ENCODE assay signal across 26 mouse cellular contexts in the genomic region with DNA sequence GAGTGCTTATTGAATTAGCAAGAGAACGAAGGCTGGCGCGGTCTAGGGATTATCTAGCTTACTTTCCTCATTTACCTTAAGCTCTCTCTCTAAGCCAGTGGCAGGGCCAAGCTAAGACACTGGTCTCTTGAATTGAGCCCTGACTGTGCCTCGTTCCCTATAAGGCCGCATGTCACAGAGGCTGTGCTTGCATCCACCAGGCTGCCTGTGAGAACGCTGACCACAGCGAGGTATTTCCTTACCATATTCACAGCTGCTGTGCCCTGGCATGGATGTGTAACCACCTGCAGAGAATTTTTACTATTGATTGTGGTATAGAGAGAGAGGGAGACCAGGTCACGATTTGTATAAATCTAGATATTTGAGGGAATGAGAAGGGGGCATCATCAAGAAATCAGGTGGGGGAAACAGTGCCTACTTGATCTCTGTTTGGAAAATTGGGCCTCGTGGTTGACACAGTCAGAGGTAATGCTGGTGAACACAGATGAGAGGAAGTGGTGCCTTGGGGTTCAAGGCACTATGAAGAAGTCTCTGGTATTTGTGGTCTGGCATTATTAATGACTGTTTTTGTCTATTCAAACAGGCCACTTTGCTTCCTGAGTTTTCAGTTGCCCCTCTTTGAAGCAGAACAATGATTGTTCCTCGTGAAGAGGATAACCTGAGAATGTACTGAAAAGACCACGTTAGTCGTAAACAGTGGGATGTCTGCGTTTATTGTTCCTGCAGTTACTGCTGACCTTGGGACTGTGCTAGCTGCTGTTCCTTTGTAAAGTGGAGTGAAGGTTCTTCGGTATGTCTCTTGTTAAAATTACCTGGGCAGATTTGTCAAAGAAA. TPM values are rescaled to one million over a fixed set of nuclear protein-coding genes. Genes with fewer than 3 reads are reported as not detected.
DNase-seq lines count a peak whose midpoint lies in the region; ATAC-seq lines count a peak whose summit lies in the region.
"Had no signal": no experiment of that assay in that cellular context is flagged by ENCODE, and none has a peak within 500 bp of the region (broad histone marks: within the 10 kb centered on the region; RNA-seq: fewer than 3 reads in every experiment).

No protein-coding gene starts in this region.

- no peak overlapping the region for H3K4me3 ChIP-seq in midbrain, embryonic 11.5 days (ENCODE audit: low read depth, low read length)
- H3K4me3 ChIP-seq in midbrain, embryonic 14.5 days (replicated peaks; ENCODE audit: low read depth, low read length): no peak overlapping the region
- no peak overlapping the region for H3K4me3 ChIP-seq in forebrain, embryonic 11.5 days (ENCODE audit: low read depth, low read length)
- H3K4me3 ChIP-seq: embryonic facial prominence, embryonic 13.5 days; heart, adult 2 months; heart, embryonic 13.5 days; hindbrain, embryonic 12.5 days had no signal

- no peak for ATAC-seq in midbrain, embryonic 11.5 days (ENCODE audit: low FRiP score)
- no peak for ATAC-seq in midbrain, embryonic 14.5 days (ENCODE audit: low FRiP score, low TSS enrichment)
- peak; percentile 85 for ATAC-seq in common myeloid progenitor, adult 5-6 weeks (replicated peaks; ENCODE audit: low read depth, poor library complexity, severe bottlenecking)
- peak; percentile 83 for ATAC-seq in megakaryocyte progenitor cell, adult 5-6 weeks (replicated peaks; ENCODE audit: poor library complexity)
- no peak for ATAC-seq in forebrain, embryonic 11.5 days (replicated peaks; ENCODE audit: low FRiP score)
- ATAC-seq in erythroblast, adult 5-6 weeks (replicated peaks; ENCODE audit: low FRiP score, poor library complexity, severe bottlenecking): no peak
- ATAC-seq: forebrain, embryonic 14.5 days; hindbrain, postnatal 0 days had no signal

- DNase-seq in midbrain, embryonic 11.5 days (ENCODE audit: low spot score, missing footprints): peak; percentile 57
- no peak for DNase-seq in midbrain, embryonic 14.5 days
- DNase-seq in Muller cell, postnatal 12 days (ENCODE audit: inconsistent ontology term): peak; percentile 9
- no peak for DNase-seq in forebrain, embryonic 11.5 days (ENCODE audit: low spot score)
- no peak for DNase-seq in kidney, adult 8-10 months
- DNase-seq: adrenal gland, postnatal 10 days; cerebellum, adult 11 months; cerebellum, adult 8-10 months; cerebellum, postnatal 14 days; gastrocnemius, postnatal 36 days; heart, adult 2 months; heart, postnatal 36 days; kidney, adult 11 months had no signal

- H3K36me3 ChIP-seq in midbrain, embryonic 11.5 days (ENCODE audit: control insufficient read depth, insufficient read depth, low read length): no peaks in the 10 kb centered on the region
- no peaks in the 10 kb centered on the region for H3K36me3 ChIP-seq in midbrain, embryonic 14.5 days (ENCODE audit: control insufficient read depth, insufficient read depth, low read length)
- no peaks in the 10 kb centered on the region for H3K36me3 ChIP-seq in forebrain, embryonic 11.5 days (ENCODE audit: control insufficient read depth, insufficient read depth, low read length)
- H3K36me3 ChIP-seq: embryonic facial prominence, embryonic 13.5 days; G1E; heart, embryonic 13.5 days; hindbrain, embryonic 12.5 days had no signal

- H3K27me3 ChIP-seq in midbrain, embryonic 11.5 days (ENCODE audit: control insufficient read depth, insufficient read depth, low read length): no peaks in the 10 kb centered on the region
- H3K27me3 ChIP-seq in midbrain, embryonic 14.5 days (ENCODE audit: control insufficient read depth, insufficient read depth, low read length): no peaks in the 10 kb centered on the region
- H3K27me3 ChIP-seq in forebrain, embryonic 11.5 days (ENCODE audit: control insufficient read depth, insufficient read depth, low read length): no peaks in the 10 kb centered on the region
- H3K27me3 ChIP-seq: CH12.LX; embryonic facial prominence, embryonic 13.5 days; heart, embryonic 13.5 days; hindbrain, embryonic 12.5 days had no signal

- H3K4me2 ChIP-seq in midbrain, embryonic 11.5 days: no peak overlapping the region
- no peak overlapping the region for H3K4me2 ChIP-seq in midbrain, embryonic 14.5 days (ENCODE audit: low read length)
- no peak overlapping the region for H3K4me2 ChIP-seq in forebrain, embryonic 11.5 days (ENCODE audit: low read depth, low read length, severe bottlenecking)
- H3K4me2 ChIP-seq: embryonic facial prominence, embryonic 13.5 days; heart, embryonic 13.5 days; hindbrain, embryonic 12.5 days had no signal

- H3K9me3 ChIP-seq in midbrain, embryonic 11.5 days (ENCODE audit: control insufficient read depth, low read length): no peaks in the 10 kb centered on the region
- no peaks in the 10 kb centered on the region for H3K9me3 ChIP-seq in midbrain, embryonic 14.5 days (ENCODE audit: control insufficient read depth, low read length)
- no peaks in the 10 kb centered on the region for H3K9me3 ChIP-seq in forebrain, embryonic 11.5 days (ENCODE audit: control insufficient read depth, low read length)
- H3K9me3 ChIP-seq: embryonic facial prominence, embryonic 13.5 days; G1E; heart, embryonic 13.5 days; hindbrain, embryonic 12.5 days had no signal

- WGBS in midbrain, embryonic 11.5 days: 67% methylated on average over 14 of the region's 14 CpGs
- WGBS in midbrain, embryonic 14.5 days: 65% methylated on average over 14 of the region's 14 CpGs
- WGBS in forebrain, embryonic 11.5 days: 70% methylated on average over 14 of the region's 14 CpGs

- no peaks in the 10 kb centered on the region for H3K4me1 ChIP-seq in midbrain, embryonic 11.5 days (ENCODE audit: control insufficient read depth, insufficient read depth, low read length)
- H3K4me1 ChIP-seq in midbrain, embryonic 14.5 days (ENCODE audit: control insufficient read depth, insufficient read depth, low read length): no peaks in the 10 kb centered on the region
- H3K4me1 ChIP-seq in forebrain, embryonic 11.5 days (replicated peaks; ENCODE audit: control insufficient read depth, insufficient read depth, low read length): no peaks in the 10 kb centered on the region
- H3K4me1 ChIP-seq: embryonic facial prominence, embryonic 13.5 days; heart, embryonic 13.5 days; hindbrain, embryonic 12.5 days had no signal

- no peak overlapping the region for H3K9ac ChIP-seq in midbrain, embryonic 11.5 days (ENCODE audit: low read length)
- H3K9ac ChIP-seq in midbrain, embryonic 14.5 days (replicated peaks; ENCODE audit: low read length): no peak overlapping the region
- H3K9ac ChIP-seq in forebrain, embryonic 11.5 days (ENCODE audit: low read length): no peak overlapping the region
- H3K9ac ChIP-seq: embryonic facial prominence, embryonic 13.5 days; heart, embryonic 13.5 days; hindbrain, embryonic 12.5 days had no signal

- H3K27ac ChIP-seq in midbrain, embryonic 11.5 days (ENCODE audit: low read depth, low read length): no peak overlapping the region
- no peak overlapping the region for H3K27ac ChIP-seq in midbrain, embryonic 14.5 days (replicated peaks; ENCODE audit: low read depth, low read length)
- no peak overlapping the region for H3K27ac ChIP-seq in forebrain, embryonic 11.5 days (ENCODE audit: low read depth, low read length)
- H3K27ac ChIP-seq: embryonic facial prominence, embryonic 13.5 days; heart, adult 2 months; heart, embryonic 13.5 days; hindbrain, embryonic 12.5 days; hindbrain, postnatal 0 days had no signal

RNA-seq across cellular contexts. Expression of gene Clnk, which starts 52.3 kb away (rescaled TPM):
- polyA plus RNA-seq in midbrain, embryonic 11.5 days (2014; fragmentation: Nextera tagmentation; extraction: Ambion mirVana): 0.18 and 0.22 TPM in 2 replicates
- polyA plus RNA-seq in midbrain, embryonic 14.5 days (2014; fragmentation: Nextera tagmentation; extraction: Ambion mirVana): 0.16 and 0.20 TPM in 2 replicates
- total RNA-seq in common myeloid progenitor, adult 5-6 weeks (2017): 4.5 and 6.0 TPM in 2 replicates
- 1.2 and 2.6 TPM in 2 replicates for total RNA-seq in megakaryocyte progenitor cell, adult 5-6 weeks (2015)
- 2.4 TPM in 1 of 2 replicates, not detected in the other for total RNA-seq in megakaryocyte progenitor cell, adult 5-6 weeks (2017)
- 0.16 and 0.25 TPM in 2 replicates for polyA plus RNA-seq in forebrain, embryonic 11.5 days (2014; fragmentation: Nextera tagmentation; extraction: Ambion mirVana)
- total RNA-seq in erythroblast, adult 5-6 weeks (2015; ENCODE audit: low replicate concordance): not detected in 2 replicates
- not detected in 2 replicates for total RNA-seq in erythroblast, adult 5-6 weeks (2017; ENCODE audit: low replicate concordance)
- total RNA-seq: adrenal gland, postnatal 4 days; CH12.LX; G1E; gastrocnemius, adult 8-10 months; gastrocnemius, postnatal 36 days; heart, adult 2 months; heart, postnatal 36 days; hindbrain, postnatal 0 days had no signal
- polyA plus RNA-seq: embryonic facial prominence, embryonic 13.5 days; G1E; heart, postnatal 0 days; hindbrain, postnatal 0 days had no signal

Comparison
In these comparisons a context has a peak if more than half of its experiments do, and no peak if none do; other contexts are left out.
1. DNase-seq: peak in midbrain, embryonic 11.5 days (single experiment) and Muller cell, postnatal 12 days (single experiment); none in midbrain, embryonic 14.5 days (single experiment), forebrain, embryonic 11.5 days (single experiment) and kidney, adult 8-10 months (0 of 2).
2. ATAC-seq: peak in common myeloid progenitor, adult 5-6 weeks (single experiment) and megakaryocyte progenitor cell, adult 5-6 weeks (single experiment); none in midbrain, embryonic 11.5 days (single experiment), midbrain, embryonic 14.5 days (single experiment), forebrain, embryonic 11.5 days (single experiment) and erythroblast, adult 5-6 weeks (single experiment).